In the genomic region with DNA sequence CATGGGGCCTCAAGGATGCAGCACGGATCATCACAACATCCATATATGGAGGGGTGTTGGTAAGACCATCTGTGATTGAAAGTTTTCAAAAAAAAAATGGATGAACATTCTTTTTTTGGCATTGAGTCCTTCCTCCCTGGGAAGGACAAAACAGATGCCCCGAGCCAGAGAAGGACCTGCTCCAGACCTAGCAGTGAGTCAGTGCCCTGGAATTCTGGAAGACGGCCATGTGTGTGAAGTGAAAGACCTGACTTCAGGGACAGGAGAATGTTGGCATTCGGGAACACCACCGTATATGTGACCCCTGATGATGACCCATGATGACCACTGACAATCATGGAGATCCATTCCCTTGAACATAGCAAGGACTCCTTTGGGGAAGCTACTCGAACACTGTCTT, we compare ENCODE assay signal across 28 mouse cellular contexts. TPM values are rescaled to one million over a fixed set of nuclear protein-coding genes. Genes with fewer than 3 reads are reported as not detected.
DNase-seq lines count a peak whose midpoint lies in the region; ATAC-seq lines count a peak whose summit lies in the region.
"Had no signal": no experiment of that assay in that cellular context is flagged by ENCODE, and none has a peak within 500 bp of the region (broad histone marks: within the 10 kb centered on the region; RNA-seq: fewer than 3 reads in every experiment).

No protein-coding gene starts in this region.

- no peaks in the 10 kb centered on the region for H3K36me3 ChIP-seq in heart, embryonic 14.5 days (ENCODE audit: control insufficient read depth, insufficient read depth, low read length)
- H3K36me3 ChIP-seq in heart, embryonic 10.5 days, result no peaks in the 10 kb centered on the region
- no peaks in the 10 kb centered on the region for H3K36me3 ChIP-seq in kidney, embryonic 14.5 days (ENCODE audit: control insufficient read depth, insufficient read depth, low read length)
- no peaks in the 10 kb centered on the region for H3K36me3 ChIP-seq in liver, embryonic 12.5 days
- H3K36me3 ChIP-seq: hindbrain, embryonic 10.5 days; intestine, embryonic 15.5 days; limb, embryonic 12.5 days; midbrain, embryonic 12.5 days; neural tube, embryonic 15.5 days had no signal

- intact Hi-C loops in heart, postnatal 10 days (cut with DNase I), result no loop called here

- peak; percentile 53 for DNase-seq in adrenal gland, adult 2 months
- DNase-seq in adrenal gland, postnatal 4 days (ENCODE audit: low spot score in 2 of 2), result no peak
- DNase-seq in heart, embryonic 10.5 days (ENCODE audit: low spot score), result no peak
- DNase-seq in adrenal gland, postnatal 14 days, result peak; percentile 51
- peak; percentile 74 for DNase-seq in heart, postnatal 10 days
- DNase-seq: cerebellum, adult 11 months; cerebellum, adult 9-11 months; gastrocnemius, postnatal 36 days; kidney, adult 8-10 months; kidney, postnatal 25 days; lung, adult 18-20 months; lung, postnatal 10 days; right cerebral cortex, adult 18-20 months; thymus, adult 2 months; thymus, postnatal 4 days had no signal

- H3K27me3 ChIP-seq in heart, embryonic 14.5 days (ENCODE audit: control insufficient read depth, insufficient read depth, low read length), result no peaks in the 10 kb centered on the region
- H3K27me3 ChIP-seq in heart, embryonic 10.5 days (ENCODE audit: insufficient read depth, poor library complexity, severe bottlenecking), result no peaks in the 10 kb centered on the region
- H3K27me3 ChIP-seq in kidney, embryonic 14.5 days (ENCODE audit: control insufficient read depth, insufficient read depth, low read length), result no peaks in the 10 kb centered on the region
- H3K27me3 ChIP-seq in liver, embryonic 12.5 days (replicated peaks), result no peaks in the 10 kb centered on the region
- H3K27me3 ChIP-seq: intestine, embryonic 15.5 days; limb, embryonic 12.5 days; midbrain, embryonic 12.5 days; neural tube, embryonic 15.5 days had no signal

- H3K4me3 ChIP-seq in heart, embryonic 14.5 days (ENCODE audit: control insufficient read depth in 1 of 2, insufficient read depth in 1 of 2, low read depth in 1 of 2, low read length in 2 of 2), result no peak overlapping the region
- no peak overlapping the region for H3K4me3 ChIP-seq in heart, embryonic 10.5 days
- H3K4me3 ChIP-seq in kidney, embryonic 14.5 days (ENCODE audit: low read length), result no peak overlapping the region
- H3K4me3 ChIP-seq in liver, embryonic 12.5 days, result no peak overlapping the region
- H3K4me3 ChIP-seq: hindbrain, embryonic 10.5 days; intestine, embryonic 15.5 days; layer of hippocampus, adult 2 months; limb, embryonic 12.5 days; midbrain, embryonic 12.5 days; neural tube, embryonic 15.5 days had no signal

- peak overlapping the region; percentile 36 to 55 for H3K27ac ChIP-seq in heart, embryonic 14.5 days (replicated peaks in 1 of 2; ENCODE audit: control insufficient read depth in 1 of 2, insufficient read depth in 1 of 2, low read depth in 2 of 2, low read length in 2 of 2)
- H3K27ac ChIP-seq in heart, embryonic 10.5 days, result no peak overlapping the region
- no peak overlapping the region for H3K27ac ChIP-seq in kidney, embryonic 14.5 days (ENCODE audit: low read depth, low read length)
- H3K27ac ChIP-seq in liver, embryonic 12.5 days, result no peak overlapping the region
- H3K27ac ChIP-seq: hindbrain, embryonic 10.5 days; intestine, embryonic 15.5 days; layer of hippocampus, adult 2 months; limb, embryonic 12.5 days; midbrain, embryonic 12.5 days; neural tube, embryonic 15.5 days; stomach, postnatal 0 days had no signal

- no peak overlapping the region for H3K9ac ChIP-seq in heart, embryonic 14.5 days (ENCODE audit: low read length)
- H3K9ac ChIP-seq in kidney, embryonic 14.5 days (ENCODE audit: low read depth, low read length), result no peak overlapping the region
- no peak overlapping the region for H3K9ac ChIP-seq in liver, embryonic 12.5 days
- H3K9ac ChIP-seq: intestine, embryonic 15.5 days; limb, embryonic 12.5 days; midbrain, embryonic 12.5 days; neural tube, embryonic 15.5 days had no signal

- H3K4me1 ChIP-seq in heart, embryonic 14.5 days (ENCODE audit: control insufficient read depth in 2 of 2, insufficient read depth in 2 of 2, low read length in 2 of 2), result peaks cover 7 to 9% of the 10 kb centered on the region in 2 experiments
- H3K4me1 ChIP-seq in heart, embryonic 10.5 days, result peaks cover 6% of the 10 kb centered on the region; the same call in 1 of the 2 replicates
- H3K4me1 ChIP-seq in kidney, embryonic 14.5 days (ENCODE audit: control insufficient read depth, insufficient read depth, low read length), result no peaks in the 10 kb centered on the region
- no peaks in the 10 kb centered on the region for H3K4me1 ChIP-seq in liver, embryonic 12.5 days
- H3K4me1 ChIP-seq: hindbrain, embryonic 10.5 days; intestine, embryonic 15.5 days; limb, embryonic 12.5 days; midbrain, embryonic 12.5 days; neural tube, embryonic 15.5 days had no signal

- H3K4me2 ChIP-seq in heart, embryonic 14.5 days (ENCODE audit: low read length), result no peak overlapping the region
- H3K4me2 ChIP-seq in kidney, embryonic 14.5 days (replicated peaks; ENCODE audit: low read depth, low read length), result no peak overlapping the region
- H3K4me2 ChIP-seq in liver, embryonic 12.5 days, result no peak overlapping the region
- H3K4me2 ChIP-seq: intestine, embryonic 15.5 days; limb, embryonic 12.5 days; liver, embryonic 11.5 days; midbrain, embryonic 12.5 days; neural tube, embryonic 15.5 days had no signal

- WGBS in heart, embryonic 14.5 days, result 34% methylated on average over 6 of the region's 6 CpGs
- WGBS in heart, embryonic 10.5 days, result 59% methylated on average over 6 of the region's 6 CpGs
- WGBS in kidney, embryonic 14.5 days, result 77% methylated on average over 6 of the region's 6 CpGs
- WGBS in liver, embryonic 12.5 days (ENCODE audit: insufficient replicate concordance), result 66% methylated on average over 6 of the region's 6 CpGs

- no peak; the same call in 1 of the 2 replicates for ATAC-seq in heart, embryonic 14.5 days (ENCODE audit: insufficient number of reproducible peaks, insufficient read depth, low FRiP score, low read depth)
- ATAC-seq in kidney, embryonic 14.5 days (ENCODE audit: low FRiP score, low TSS enrichment), result no peak
- ATAC-seq in liver, embryonic 12.5 days, result no peak
- ATAC-seq: activated CD4-positive, CD25-positive, alpha-beta regulatory T cell, adult 4 months; hindbrain, embryonic 16.5 days; intestine, embryonic 15.5 days had no signal

- no peaks in the 10 kb centered on the region for H3K9me3 ChIP-seq in heart, embryonic 14.5 days (ENCODE audit: control insufficient read depth, low read length)
- H3K9me3 ChIP-seq in heart, embryonic 10.5 days, result no peaks in the 10 kb centered on the region
- no peaks in the 10 kb centered on the region for H3K9me3 ChIP-seq in kidney, embryonic 14.5 days (ENCODE audit: control insufficient read depth, low read length)
- H3K9me3 ChIP-seq in liver, embryonic 12.5 days (replicated peaks), result no peaks in the 10 kb centered on the region
- H3K9me3 ChIP-seq: hindbrain, embryonic 10.5 days; intestine, embryonic 15.5 days; limb, embryonic 12.5 days; midbrain, embryonic 12.5 days; neural tube, embryonic 15.5 days had no signal

RNA-seq across cellular contexts. Expression of a gene that starts 9.7 kb away (rescaled TPM):
- total RNA-seq in adrenal gland, adult 2 months (2021), result 10 to 100 TPM; 19.6 to 22.3 TPM
- 8.9 and 11.7 TPM in 2 replicates for polyA plus RNA-seq in adrenal gland, adult 2 months (2012; rRNA removed)
- 10 to 100 TPM; 24.2 to 38.7 TPM for total RNA-seq in adrenal gland, postnatal 4 days (2021)
- 87.8 and 103 TPM in 2 replicates for polyA plus RNA-seq in heart, embryonic 14.5 days (2014; fragmentation: Nextera tagmentation; extraction: Ambion mirVana)
- polyA plus RNA-seq in heart, embryonic 10.5 days (2016; fragmentation: Nextera tagmentation; extraction: Ambion mirVana), result 41.2 and 51.9 TPM in 2 replicates
- total RNA-seq in adrenal gland, postnatal 14 days (2021), result 17.8 and 18.5 TPM in 2 replicates
- total RNA-seq in heart, postnatal 10 days (2021), result 100 to 1,000 TPM; 308 to 362 TPM
- 68.4 and 78.4 TPM in 2 replicates for polyA plus RNA-seq in kidney, embryonic 14.5 days (2014; fragmentation: Nextera tagmentation; extraction: Ambion mirVana)
- polyA plus RNA-seq in liver, embryonic 12.5 days (2016; fragmentation: Nextera tagmentation; extraction: Ambion mirVana), result 57.7 and 59.6 TPM in 2 replicates

RNA-seq across cellular contexts. Expression of a gene that starts 15.5 kb away (rescaled TPM):
- total RNA-seq in adrenal gland, adult 2 months (2021), result 10 to 100 TPM; 26.8 to 27.2 TPM
- 6.4 and 8.0 TPM in 2 replicates for polyA plus RNA-seq in adrenal gland, adult 2 months (2012; rRNA removed)
- 10 to 100 TPM; 49.5 to 53.4 TPM for total RNA-seq in adrenal gland, postnatal 4 days (2021)
- polyA plus RNA-seq in heart, embryonic 14.5 days (2014; fragmentation: Nextera tagmentation; extraction: Ambion mirVana), result 78.8 and 80.1 TPM in 2 replicates
- 53.3 and 54.6 TPM in 2 replicates for polyA plus RNA-seq in heart, embryonic 10.5 days (2016; fragmentation: Nextera tagmentation; extraction: Ambion mirVana)
- 26.3 and 31.4 TPM in 2 replicates for total RNA-seq in adrenal gland, postnatal 14 days (2021)
- total RNA-seq in heart, postnatal 10 days (2021), result 10 to 100 TPM; 57.3 to 63.5 TPM
- polyA plus RNA-seq in kidney, embryonic 14.5 days (2014; fragmentation: Nextera tagmentation; extraction: Ambion mirVana), result 41.5 and 43.8 TPM in 2 replicates
- 9.8 and 10.4 TPM in 2 replicates for polyA plus RNA-seq in liver, embryonic 12.5 days (2016; fragmentation: Nextera tagmentation; extraction: Ambion mirVana)

Comparison
In these comparisons a context has a peak if more than half of its experiments do, and no peak if none do; other contexts are left out.
1. DNase-seq: peak in adrenal gland, adult 2 months (single experiment), adrenal gland, postnatal 14 days (single experiment) and heart, postnatal 10 days (2 of 2); none in adrenal gland, postnatal 4 days (0 of 2) and heart, embryonic 10.5 days (single experiment).
2. H3K27ac ChIP-seq: peak in heart, embryonic 14.5 days (2 of 2); none in heart, embryonic 10.5 days (single experiment), kidney, embryonic 14.5 days (single experiment) and liver, embryonic 12.5 days (single experiment).